Mouse (Mus musculus) kidney, adult 2 months (tissue): Measurements from ENCODE around the gene Bcas3.

Source experiments
- CTCF ChIP-seq: fragments of 200-500 bp; conservative IDR thresholded peaks from 2 replicates; pipeline ENCODE4 v1.5.1; 2011; ENCODE audit warnings: low read depth, mild to moderate bottlenecking, control low read depth, low read length, moderate library complexity, mixed read lengths; ENCODE audit not compliant: insufficient read depth, insufficient read length
- POLR2A ChIP-seq: fragments of 200-500 bp; IDR thresholded peaks from one replicate; pipeline ENCODE4 v1.6.1; 2011; ENCODE audit warnings: low read depth, low read length, control low read depth

GRCm38 (mm10) chr11:85306577-85307260 is 46.2 kb upstream of the Bcas3 start:
- TF ChIP-seq CTCF (no peak), POLR2A (no peak)
